Mouse (Mus musculus) frontal cortex, adult 2 months (tissue): ENCODE results near the gene Zdhhc3. TPM values are rescaled to one million over a fixed set of nuclear protein-coding genes. Genes with fewer than 3 reads are reported as not detected.

Source experiments
- DNase-seq, 2 experiments: peaks; one replicate each; pipeline ENCODE4 v3.0.0; 2022; ENCODE audit warnings: low spot score in 1 of 2; ENCODE audit errors: extremely low spot score in 1 of 2
- polyA plus RNA-seq: library from polyadenylated mRNA; depleted of rRNA; stranded (reverse); fragments of >200 nt; gene quantifications from 2 replicates; pipeline ENCODE4 v1.2.3, GENCODE M21; 2012; rRNA removed

Gene Zdhhc3
- polyA plus RNA-seq, 1 experiment, result 63.7 TPM

GRCm38 (mm10) chr9:123021636-123022379 lies 91.2 kb downstream of the Zdhhc3 start:
- peak in 1 of 2 experiments; percentile 30 for DNase-seq

DNA sequence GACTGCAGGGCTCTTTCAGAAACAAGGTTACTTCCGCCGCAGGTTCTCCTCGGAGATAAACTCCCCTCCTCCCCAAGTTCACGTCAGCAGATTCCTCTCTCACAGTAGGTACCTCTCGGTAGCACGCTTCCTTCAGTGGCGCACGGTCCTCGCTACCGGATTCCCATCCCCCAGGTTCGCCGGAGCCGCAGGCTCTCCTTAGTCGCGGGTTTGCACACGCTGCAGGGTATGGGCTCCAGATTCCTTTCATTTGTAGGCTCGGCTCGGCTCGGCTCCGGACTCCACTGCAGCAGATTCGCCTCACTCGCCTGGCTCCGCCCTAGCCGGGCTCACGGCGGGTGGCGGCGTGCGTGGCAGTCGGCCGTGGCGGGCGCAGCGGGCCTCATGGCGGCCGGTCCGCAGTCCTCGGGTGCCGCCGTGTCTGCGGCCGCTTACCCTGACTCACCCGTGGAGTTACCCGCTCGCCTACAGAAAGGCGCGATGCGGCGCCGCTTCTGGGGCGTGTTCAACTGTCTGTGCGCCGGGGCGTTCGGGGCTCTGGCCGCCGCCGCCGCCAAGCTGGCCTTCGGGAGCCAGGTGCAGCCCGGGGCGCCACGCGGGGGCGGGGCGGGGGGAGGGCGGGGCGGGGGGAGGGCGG lies 91.9 kb downstream of the Zdhhc3 start, which contains the start of gene Tmem42:
Gene Tmem42, plus strand, starts transcription at position 332 of the 637 bp plus-strand sequence.
- peak; percentile 57 to 82 for DNase-seq

Other genes with a start within 250 kb of the Zdhhc3 start
- gene Zfp445, start 247.2 kb downstream of the Zdhhc3 start, polyA plus RNA-seq, result 141 and 158 TPM in 2 replicates
- 4.1 and 4.3 TPM in 2 replicates for gene Zkscan7, start 227.5 kb downstream of the Zdhhc3 start, polyA plus RNA-seq
- 4.8 and 5.9 TPM in 2 replicates for gene Zfp105, start 190.1 kb downstream of the Zdhhc3 start, polyA plus RNA-seq
- 20.5 and 20.7 TPM in 2 replicates for gene 1110059G10Rik, start 162.2 kb downstream of the Zdhhc3 start, polyA plus RNA-seq
- gene Kif15, start 162.2 kb downstream of the Zdhhc3 start, polyA plus RNA-seq, result 1.1 and 1.9 TPM in 2 replicates
- 31.0 and 34.1 TPM in 2 replicates for gene Tmem42, start 91.9 kb downstream of the Zdhhc3 start, polyA plus RNA-seq
- gene Tgm4, start 78.5 kb downstream of the Zdhhc3 start, polyA plus RNA-seq, result 1.4 and 1.5 TPM in 2 replicates
- gene Exosc7, start within 50 bp of the Zdhhc3 start, polyA plus RNA-seq, result 65.5 and 71.4 TPM in 2 replicates
- 5.8 and 8.4 TPM in 2 replicates for gene Clec3b, start 37.7 kb upstream of the Zdhhc3 start, polyA plus RNA-seq
- gene Cdcp1, start 102.8 kb upstream of the Zdhhc3 start, polyA plus RNA-seq, result 0.18 and 0.25 TPM in 2 replicates
- gene Tmem158, start 147.6 kb upstream of the Zdhhc3 start, polyA plus RNA-seq, result 51.9 and 54.8 TPM in 2 replicates